Mouse (Mus musculus) liver, postnatal 0 days (tissue): Measurements from ENCODE around the gene Nae1. TPM values are rescaled to one million over a fixed set of nuclear protein-coding genes. Genes with fewer than 3 reads are reported as not detected.
A peak's percentile ranks its signal among the peaks of the same experiment; 100 is the strongest.
"Not testable (repeated sequence)": the region's sequence is repeated elsewhere in the genome, so short reads cannot be mapped to it uniquely, and the experiment has no call there.

Source experiments
- ATAC-seq: fragments of 200-750 bp; cut with Nextera tagmentation; 2 replicates; pipeline ENCODE4 v1.8.0; 2017; ENCODE audit warnings: mild to moderate bottlenecking, moderate library complexity
- DNase-seq: peaks from one replicate; pipeline ENCODE4 v3.0.0-alpha.2; 2016
- H3K27ac ChIP-seq: fragments of 300-500 bp; sonication (generic); 2 replicates; pipeline ENCODE4 v1.5.1; 2014; ENCODE audit warnings: antibody characterized with exemption, moderate library complexity, mild to moderate bottlenecking, low read depth
- H3K27me3 ChIP-seq: fragments of 300-500 bp; sonication (generic); 2 replicates; pipeline ENCODE4 v1.6.1; 2014; ENCODE audit warnings: low read length, control low read depth, mixed read lengths; ENCODE audit not compliant: insufficient read depth
- H3K36me3 ChIP-seq: fragments of 300-500 bp; sonication (generic); replicated peaks from 2 replicates; pipeline ENCODE4 v1.6.1; 2014; ENCODE audit warnings: mild to moderate bottlenecking, control low read depth, low read length, moderate library complexity, mixed read lengths; ENCODE audit not compliant: insufficient read depth
- H3K4me1 ChIP-seq: fragments of 300-500 bp; sonication (generic); 2 replicates; pipeline ENCODE4 v1.6.1; 2014; ENCODE audit warnings: antibody characterized with exemption, mild to moderate bottlenecking, control low read depth; ENCODE audit not compliant: insufficient read depth
- H3K4me2 ChIP-seq: fragments of 300-500 bp; sonication (generic); 2 replicates; pipeline ENCODE4 v1.6.1; 2014; ENCODE audit warnings: low read depth, mild to moderate bottlenecking, low read length, moderate library complexity, mixed read lengths
- H3K4me3 ChIP-seq: fragments of 300-500 bp; sonication (generic); 2 replicates; pipeline ENCODE4 v1.5.1; 2014; ENCODE audit warnings: low read depth, low read length
- H3K9ac ChIP-seq: fragments of 300-500 bp; sonication (generic); replicated peaks from 2 replicates; pipeline ENCODE4 v1.6.1; 2014; ENCODE audit warnings: mild to moderate bottlenecking, moderate library complexity
- H3K9me3 ChIP-seq: fragments of 300-500 bp; sonication (generic); 2 replicates; pipeline ENCODE4 v1.6.1; 2016; ENCODE audit warnings: mild to moderate bottlenecking, control low read depth, low read length, mixed read lengths
- CTCF ChIP-seq: sonication (generic); IDR thresholded peaks from 2 replicates; pipeline ENCODE4 v1.5.1; 2016; ENCODE audit warnings: antibody characterized with exemption, low read depth
- EP300 ChIP-seq: IDR thresholded peaks from 2 replicates; pipeline ENCODE4 v1.6.1; 2016; ENCODE audit warnings: antibody characterized with exemption, low read depth, mild to moderate bottlenecking
- WGBS: fragments of 180-500 bp; shearing (Covaris S2); extraction: QIAGEN DNeasy Blood & Tissue Kit; methylation state at CpG from one replicate; pipeline ENCODE4 v1.1.7; 2014; ENCODE audit not compliant: insufficient replicate concordance; 5-methylcytosine and 5-hydroxymethylcytosine counted together
- polyA plus RNA-seq: library from polyadenylated mRNA; unstranded; fragments of >200 nt; fragmentation: Nextera tagmentation; extraction: Ambion mirVana; gene quantifications from 2 replicates; pipeline ENCODE4 v1.2.1, GENCODE M21; 2015

Gene Nae1
- polyA plus RNA-seq, result 24.3 and 24.4 TPM in 2 replicates

DNA sequence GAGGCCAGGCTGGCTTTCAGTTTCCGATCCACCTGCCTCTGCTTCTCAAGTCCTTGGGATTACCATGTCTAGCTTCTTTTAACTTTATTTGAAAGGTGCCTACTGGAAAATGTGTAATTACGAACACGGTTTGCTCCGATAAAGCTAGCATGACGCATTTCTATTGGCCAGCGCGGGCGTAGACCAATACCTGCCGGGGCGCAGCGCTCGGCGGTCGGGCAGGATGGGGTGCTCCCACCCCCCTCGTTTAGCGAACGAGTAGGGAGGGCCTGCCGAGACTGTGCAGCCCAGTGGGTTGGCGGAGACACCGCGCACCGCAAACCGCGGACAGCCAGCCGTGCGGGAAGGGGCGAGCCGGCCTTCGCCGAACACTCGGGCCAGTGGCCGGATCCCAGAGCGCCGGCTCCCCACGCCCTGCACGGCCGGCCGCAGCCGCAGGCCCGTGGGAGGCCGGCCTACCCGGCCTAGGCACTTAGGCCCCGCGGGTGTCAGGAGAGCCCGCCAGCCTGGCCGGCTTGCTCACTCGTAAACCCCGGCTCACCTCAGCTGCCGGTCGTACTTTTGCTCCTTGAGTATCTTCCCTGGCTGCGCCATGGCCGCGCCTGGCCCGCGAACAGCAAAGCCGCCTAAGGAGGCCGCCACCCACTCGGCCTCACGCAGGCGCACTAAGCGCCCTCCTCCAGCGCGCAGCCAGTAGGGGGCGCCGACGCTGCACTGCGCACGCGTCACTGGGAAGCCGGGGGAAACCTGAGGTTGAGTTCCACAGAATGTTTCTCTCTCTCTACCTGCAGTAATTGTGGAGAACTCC, at the start of gene Nae1, which contains the start of gene Car7:
Gene Nae1 (minus strand): TSS at position 667 of the 808 bp plus-strand sequence.
Gene Car7 (plus strand): TSS at position 719 of the 808 bp plus-strand sequence.
- Histone ChIP-seq H3K9ac (peak within 1 kb of the TSS; percentile 93), H3K4me1 (peaks cover 30% of the 10 kb centered on the region), H3K4me3 (peak within 1 kb of the TSS; percentile 90), H3K27me3 (no peaks in the 10 kb centered on the region; the same call in 1 of the 2 replicates), H3K9me3 (no peaks in the 10 kb centered on the region), H3K36me3 (peaks cover 6% of the 10 kb centered on the region; the same call in 1 of the 2 replicates), H3K27ac (peak within 1 kb of the TSS; percentile 71), H3K4me2 (peak within 1 kb of the TSS; percentile 96)
- TF ChIP-seq EP300 (no peak), CTCF (peak; percentile 100)
- DNase-seq (peak; percentile 96), ATAC-seq (peak; percentile 97)
- under 1% methylated on average over 62 of the region's 70 CpGs for WGBS

DNA sequence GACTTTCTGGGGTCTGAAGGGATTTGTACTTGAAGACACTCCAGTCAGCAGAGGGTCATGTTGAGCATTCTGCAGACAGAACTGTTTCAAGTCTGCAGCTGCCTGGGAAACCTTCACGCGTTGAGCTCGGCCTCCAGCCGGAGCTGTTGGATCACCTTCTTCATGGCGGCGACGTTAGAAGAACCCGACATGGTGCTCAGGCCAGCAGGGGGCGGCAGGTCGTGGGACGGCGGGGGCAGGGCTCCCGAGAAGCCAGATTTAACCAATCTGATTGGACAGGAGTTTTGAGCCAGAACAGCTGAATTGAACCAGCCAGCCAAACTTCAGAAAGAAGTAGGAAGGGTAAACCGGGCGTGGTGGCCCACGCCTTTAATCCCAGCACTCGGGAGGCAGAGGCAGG, 43.2 kb upstream of the Nae1 start:
- H3K27me3 ChIP-seq, H3K4me2 ChIP-seq, H3K9ac ChIP-seq, H3K36me3 ChIP-seq, DNase-seq, H3K9me3 ChIP-seq, H3K4me1 ChIP-seq, ATAC-seq, H3K27ac ChIP-seq, H3K4me3 ChIP-seq: not testable (repeated sequence)
- 72% methylated on average over 17 of the region's 17 CpGs for WGBS

DNA sequence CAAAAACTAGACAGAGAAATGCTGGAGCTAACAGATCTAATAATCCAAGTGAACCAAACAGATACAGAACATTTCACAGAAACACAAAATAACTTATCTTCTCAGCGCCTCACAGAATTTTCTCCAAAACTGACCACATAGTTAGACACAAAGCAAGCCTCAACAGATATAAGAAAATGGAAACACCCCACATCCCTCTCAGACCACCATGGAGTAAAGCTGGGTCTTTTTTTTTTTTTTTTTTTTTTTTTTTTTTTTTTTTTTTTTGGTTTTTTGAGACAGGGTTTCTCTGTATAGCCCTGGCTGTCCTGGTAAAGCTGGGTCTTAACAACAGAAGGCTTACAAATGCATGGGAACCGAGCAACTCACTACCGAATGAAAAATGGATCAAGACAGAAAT, 42.4 kb upstream of the Nae1 start:
- no peaks in the 10 kb centered on the region for H3K36me3 ChIP-seq
- H3K9me3 ChIP-seq, result no peaks in the 10 kb centered on the region
- no peak for DNase-seq
- 79% methylated on average over 3 of the region's 3 CpGs for WGBS
- no peaks in the 10 kb centered on the region for H3K27me3 ChIP-seq
- no peaks in the 10 kb centered on the region for H3K4me1 ChIP-seq
- no peak overlapping the region for H3K4me3 ChIP-seq
- no peak overlapping the region for H3K27ac ChIP-seq
- H3K9ac ChIP-seq, result no peak overlapping the region
- no peak overlapping the region for H3K4me2 ChIP-seq
- ATAC-seq, result no peak
- TF ChIP-seq EP300, result no peak
- no peak for TF ChIP-seq CTCF

DNA sequence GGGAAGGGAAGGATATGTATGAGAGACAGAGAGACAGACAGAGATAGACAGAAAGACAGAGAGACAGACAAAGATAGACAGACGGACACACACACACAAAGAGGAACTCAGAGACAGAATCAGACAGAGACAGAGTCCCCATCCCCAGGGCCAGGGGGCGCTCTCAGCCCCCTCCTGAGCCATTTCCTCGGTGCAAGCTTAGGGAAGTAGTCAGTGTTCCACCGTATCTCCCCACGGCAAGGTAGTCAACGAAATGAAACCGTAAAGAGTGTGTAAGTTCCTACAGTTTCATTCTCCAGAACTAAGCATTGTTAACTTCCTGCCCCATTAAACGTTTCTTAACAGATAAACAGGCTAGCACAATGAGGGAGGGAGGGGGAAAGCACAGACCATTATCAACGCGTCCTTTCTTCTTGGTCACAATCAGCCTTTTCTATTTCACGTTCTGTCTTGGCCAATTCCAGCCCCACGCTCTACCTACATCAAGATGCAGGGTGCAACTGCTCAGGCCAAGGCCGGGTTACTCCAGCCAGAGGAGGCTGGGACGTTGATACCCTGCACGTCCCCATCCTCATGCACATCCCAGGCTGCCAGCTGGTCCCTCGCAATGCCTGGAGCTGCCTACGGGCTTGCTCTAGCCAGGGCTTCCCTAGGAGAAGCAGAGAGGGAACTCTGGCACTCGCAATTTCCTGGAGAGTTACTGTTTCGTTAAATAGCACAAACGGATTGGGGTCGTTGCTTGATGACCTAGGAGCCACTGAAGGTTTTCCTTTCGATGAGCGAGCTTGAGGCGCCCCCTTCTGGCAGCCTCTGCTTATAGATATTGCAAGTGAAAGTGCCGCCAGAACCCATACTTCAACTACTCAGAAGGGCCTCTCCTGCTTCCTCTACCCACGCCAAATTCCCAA, 36.3 kb upstream of the Nae1 start:
- no peaks in the 10 kb centered on the region; the same call in 1 of the 2 replicates for H3K4me1 ChIP-seq
- TF ChIP-seq EP300, result no peak
- peak; percentile 83 for TF ChIP-seq CTCF
- no peaks in the 10 kb centered on the region for H3K9me3 ChIP-seq
- DNase-seq, result peak; percentile 89
- H3K36me3 ChIP-seq, result no peaks in the 10 kb centered on the region
- peak; percentile 75 for ATAC-seq
- peak overlapping the region; percentile 94 for H3K4me2 ChIP-seq
- no peaks in the 10 kb centered on the region for H3K27me3 ChIP-seq
- H3K9ac ChIP-seq, result peak overlapping the region; percentile 53
- WGBS, result 3% methylated on average over 26 of the region's 26 CpGs
- H3K27ac ChIP-seq, result no peak overlapping the region
- peak overlapping the region; percentile 51 for H3K4me3 ChIP-seq

DNA sequence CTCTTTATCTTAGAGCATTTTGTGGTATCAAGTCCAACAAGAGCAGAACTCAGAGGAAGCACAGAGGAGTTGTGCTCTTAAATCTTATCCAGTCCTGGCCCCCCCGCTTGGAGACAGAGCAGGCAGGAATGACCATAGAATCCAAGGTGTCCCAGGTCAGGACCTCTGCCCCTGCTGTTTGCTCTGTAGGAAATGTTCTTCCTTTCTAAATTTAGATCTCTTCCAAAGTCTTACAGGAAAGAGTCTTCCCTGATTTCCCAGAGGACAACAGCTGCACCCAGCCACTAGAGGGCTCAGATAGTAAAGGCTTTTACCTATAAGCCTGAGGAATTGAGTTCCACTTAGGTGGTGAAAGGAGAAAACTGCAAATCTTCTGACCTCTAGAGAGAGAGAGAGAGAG, 35.1 kb upstream of the Nae1 start:
- 48% methylated on average over 1 of the region's 1 CpGs for WGBS
- no peak overlapping the region for H3K4me2 ChIP-seq
- DNase-seq, result no peak

DNA sequence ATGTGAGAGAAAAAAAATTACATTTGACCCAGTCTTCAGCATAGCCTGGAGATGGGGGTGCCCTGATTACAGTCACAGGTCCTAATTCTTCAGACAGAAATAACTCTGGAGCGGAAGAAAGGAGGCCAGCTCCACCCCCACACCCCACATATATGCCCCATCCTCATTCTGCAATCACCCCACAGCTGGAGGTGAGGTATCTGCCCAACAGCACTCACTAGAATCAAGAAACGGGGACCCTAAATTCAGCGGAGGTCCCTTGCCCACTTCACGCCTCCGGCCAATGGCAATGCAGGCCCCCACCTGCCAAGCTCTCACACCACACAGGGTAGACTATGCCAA, 31.0 kb upstream of the Nae1 start:
- no peaks in the 10 kb centered on the region for H3K27me3 ChIP-seq
- TF ChIP-seq CTCF (no peak), EP300 (no peak)
- peaks cover 5% of the 10 kb centered on the region for H3K4me1 ChIP-seq
- no peak overlapping the region for H3K4me3 ChIP-seq
- no peaks in the 10 kb centered on the region for H3K36me3 ChIP-seq
- ATAC-seq (peak; percentile 2; the same call in 1 of the 2 replicates), DNase-seq (no peak)
- peak overlapping the region; percentile 10; the same call in 1 of the 2 replicates for H3K4me2 ChIP-seq
- no peak overlapping the region for H3K9ac ChIP-seq
- WGBS, result 84% methylated on average over 5 of the region's 5 CpGs
- H3K9me3 ChIP-seq, result no peaks in the 10 kb centered on the region
- peak overlapping the region; percentile 46; the same call in 1 of the 2 replicates for H3K27ac ChIP-seq

More for the DNA sequence above, 35.1 kb upstream of the Nae1 start:
- Histone ChIP-seq H3K27ac (no peak overlapping the region), H3K4me3 (no peak overlapping the region), H3K9ac (no peak overlapping the region), H3K27me3 (no peaks in the 10 kb centered on the region), H3K36me3 (no peaks in the 10 kb centered on the region), H3K9me3 (no peaks in the 10 kb centered on the region), H3K4me1 (peaks cover 5% of the 10 kb centered on the region)
- TF ChIP-seq CTCF, result peak; percentile 58
- no peak for TF ChIP-seq EP300
- ATAC-seq, result no peak
